Mouse (Mus musculus): ENCODE measurements at regions not wholly inside any gene's neighbourhood (a gene's known extent, or its start where the extent isn't known, plus 50 kb on each side); places are given as distances from the start of the nearest gene placed in this dataset.

DNA sequence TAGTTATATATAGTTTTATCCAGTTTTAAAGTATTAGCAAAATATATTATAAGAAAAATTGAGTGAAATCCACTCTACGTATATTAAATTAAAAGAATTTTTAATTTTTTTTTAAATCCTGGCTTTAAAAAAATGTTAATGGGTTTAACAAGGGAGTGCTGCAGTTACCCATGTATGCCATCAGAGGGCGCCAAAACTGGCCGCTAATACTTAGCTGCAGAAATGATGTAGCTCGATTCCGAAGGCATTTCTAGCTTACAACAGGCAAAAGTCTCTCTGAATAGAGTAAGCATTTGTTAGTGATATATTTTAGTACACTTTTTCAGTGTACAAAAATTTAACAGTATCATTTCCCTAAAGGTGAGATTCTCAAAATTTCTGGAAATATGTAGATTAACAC lies 73.1 kb downstream of the Olfr444 start:
- peak; percentile 75 for TF ChIP-seq CTCF (IDR thresholded peaks at IDR 0.05; ENCODE audit: low read depth)
- H3K27me3 ChIP-seq (replicated peaks; ENCODE audit: control insufficient read depth, insufficient read depth, low read length), result no peaks in the 10 kb centered on the region

More for the DNA sequence above, 73.1 kb downstream of the Olfr444 start:
- Histone ChIP-seq H3K9me3 (ENCODE audit: control insufficient read depth) (no peaks in the 10 kb centered on the region), H3K4me2 (replicated peaks; ENCODE audit: low read depth) (no peak overlapping the region), H3K9ac (ENCODE audit: low read depth, low read length) (no peak overlapping the region), H3K36me3 (ENCODE audit: control insufficient read depth, insufficient read depth) (no peaks in the 10 kb centered on the region), H3K4me1 (replicated peaks; ENCODE audit: control insufficient read depth, insufficient read depth, low read length) (no peaks in the 10 kb centered on the region), H3K27ac (ENCODE audit: low read depth, low read length) (no peak overlapping the region), H3K4me3 (ENCODE audit: low read depth, low read length) (no peak overlapping the region)
- no peak for ATAC-seq
- WGBS, result 8% methylated on average over 5 of the region's 5 CpGs

Data from intestine, postnatal 0 days (tissue).